Mouse (Mus musculus): ENCODE data around the gene Pitpnc1. TPM values are rescaled to one million over a fixed set of nuclear protein-coding genes. Genes with fewer than 3 reads are reported as not detected.

The Pitpnc1 gene
- polyA plus RNA-seq, 1 experiment from 2014 or later: 40.5 TPM

GRCm38 (mm10) chr11:107300235-107300634 is 170.3 kb downstream of the Pitpnc1 start:
- H3K9me3 ChIP-seq: peaks cover 8% of the 10 kb centered on the region
- H3K4me2 ChIP-seq (replicated peaks): no peak overlapping the region
- no peak overlapping the region for H3K9ac ChIP-seq
- peaks cover 39% of the 10 kb centered on the region for H3K36me3 ChIP-seq
- no peak for ATAC-seq (ENCODE audit: low FRiP score, low read depth)
- H3K27ac ChIP-seq: no peak overlapping the region
- no peak overlapping the region for H3K4me3 ChIP-seq
- no peaks in the 10 kb centered on the region for H3K4me1 ChIP-seq
- H3K27me3 ChIP-seq: no peaks in the 10 kb centered on the region

GRCm38 (mm10) chr11:107299511-107300120 is 170.9 kb downstream of the Pitpnc1 start:
- Histone ChIP-seq H3K36me3 (peaks cover 45% of the 10 kb centered on the region), H3K27me3 (no peaks in the 10 kb centered on the region), H3K4me3 (no peak overlapping the region), H3K4me2 (replicated peaks) (no peak overlapping the region), H3K4me1 (no peaks in the 10 kb centered on the region), H3K9me3 (peaks cover 8% of the 10 kb centered on the region), H3K9ac (no peak overlapping the region), H3K27ac (no peak overlapping the region)
- 86% methylated on average over 9 of the region's 9 CpGs for WGBS
- ATAC-seq (ENCODE audit: low FRiP score, low read depth): no peak

GRCm38 (mm10) chr11:107296176-107296575 is 174.3 kb downstream of the Pitpnc1 start:
- no peak for ATAC-seq (ENCODE audit: low FRiP score, low read depth)
- no peak overlapping the region for H3K4me3 ChIP-seq
- H3K27ac ChIP-seq: no peak overlapping the region
- H3K4me2 ChIP-seq (replicated peaks): no peak overlapping the region
- 91% methylated on average over 4 of the region's 4 CpGs for WGBS
- peaks cover 45% of the 10 kb centered on the region for H3K36me3 ChIP-seq
- H3K4me1 ChIP-seq: no peaks in the 10 kb centered on the region
- H3K27me3 ChIP-seq: no peaks in the 10 kb centered on the region
- H3K9me3 ChIP-seq: peaks cover 8% of the 10 kb centered on the region
- no peak overlapping the region for H3K9ac ChIP-seq

GRCm38 (mm10) chr11:107292036-107292435 is 178.5 kb downstream of the Pitpnc1 start:
- H3K27ac ChIP-seq: no peak overlapping the region
- H3K9ac ChIP-seq: no peak overlapping the region
- no peak overlapping the region for H3K4me3 ChIP-seq
- H3K4me2 ChIP-seq (replicated peaks): no peak overlapping the region
- H3K36me3 ChIP-seq: peaks cover 54% of the 10 kb centered on the region
- no peaks in the 10 kb centered on the region for H3K27me3 ChIP-seq
- WGBS: 74% methylated on average over 13 of the region's 13 CpGs
- no peaks in the 10 kb centered on the region for H3K4me1 ChIP-seq
- H3K9me3 ChIP-seq: no peaks in the 10 kb centered on the region
- no peak for ATAC-seq (ENCODE audit: low FRiP score, low read depth)

- H3K9me3 ChIP-seq: no peaks in the 10 kb centered on the region
- H3K36me3 ChIP-seq: peaks cover 31% of the 10 kb centered on the region
- no peak overlapping the region for H3K4me3 ChIP-seq
- WGBS: 93% methylated on average over 2 of the region's 2 CpGs
- no peak overlapping the region for H3K4me2 ChIP-seq (replicated peaks)
- ATAC-seq (ENCODE audit: low FRiP score, low read depth): no peak
- no peaks in the 10 kb centered on the region for H3K27me3 ChIP-seq
- H3K27ac ChIP-seq: no peak overlapping the region
- H3K4me1 ChIP-seq: no peaks in the 10 kb centered on the region
- no peak overlapping the region for H3K9ac ChIP-seq
Observed at GRCm38 (mm10) chr11:107288186-107288563, 182.3 kb downstream of the Pitpnc1 start.

- Histone ChIP-seq H3K9ac (no peak overlapping the region), H3K4me3 (no peak overlapping the region), H3K4me2 (replicated peaks) (no peak overlapping the region), H3K36me3 (peaks cover 30% of the 10 kb centered on the region), H3K27me3 (no peaks in the 10 kb centered on the region), H3K9me3 (no peaks in the 10 kb centered on the region), H3K4me1 (no peaks in the 10 kb centered on the region), H3K27ac (no peak overlapping the region)
- ATAC-seq (ENCODE audit: low FRiP score, low read depth): no peak
- 91% methylated on average over 11 of the region's 11 CpGs for WGBS
Observed at GRCm38 (mm10) chr11:107287215-107288185, 183.0 kb downstream of the Pitpnc1 start.

- peaks cover 22% of the 10 kb centered on the region for H3K36me3 ChIP-seq
- no peaks in the 10 kb centered on the region for H3K27me3 ChIP-seq
- no peaks in the 10 kb centered on the region for H3K4me1 ChIP-seq
- H3K9ac ChIP-seq: no peak overlapping the region
- no peak overlapping the region for H3K4me3 ChIP-seq
- no peak overlapping the region for H3K27ac ChIP-seq
- WGBS: 69% methylated on average over 7 of the region's 7 CpGs
- no peak overlapping the region for H3K4me2 ChIP-seq (replicated peaks)
- ATAC-seq (ENCODE audit: low FRiP score, low read depth): no peak
- no peaks in the 10 kb centered on the region for H3K9me3 ChIP-seq
Observed at GRCm38 (mm10) chr11:107285731-107286130, 184.8 kb downstream of the Pitpnc1 start.

- no peak overlapping the region for H3K27ac ChIP-seq
- peaks cover 8% of the 10 kb centered on the region for H3K4me1 ChIP-seq
- H3K9me3 ChIP-seq: no peaks in the 10 kb centered on the region
- no peaks in the 10 kb centered on the region for H3K27me3 ChIP-seq
- H3K9ac ChIP-seq: no peak overlapping the region
- H3K4me2 ChIP-seq (replicated peaks): no peak overlapping the region
- H3K36me3 ChIP-seq: peaks cover 5% of the 10 kb centered on the region
- H3K4me3 ChIP-seq: no peak overlapping the region
- 96% methylated on average over 3 of the region's 3 CpGs for WGBS
- no peak for ATAC-seq (ENCODE audit: low FRiP score, low read depth)
Observed at GRCm38 (mm10) chr11:107283632-107284031, 186.9 kb downstream of the Pitpnc1 start.

GRCm38 (mm10) chr11:107282481-107282880 is 188.0 kb downstream of the Pitpnc1 start:
- WGBS: 95% methylated on average over 7 of the region's 7 CpGs

GRCm38 (mm10) chr11:107279258-107279657 is 191.2 kb downstream of the Pitpnc1 start:
- no peak overlapping the region for H3K9ac ChIP-seq
- no peak for ATAC-seq (ENCODE audit: low FRiP score, low read depth)
- H3K36me3 ChIP-seq: 0 out of 2 replicates have a peak, but pooled peaks cover 3% of the 10 kb centered on the region
- H3K4me3 ChIP-seq: no peak overlapping the region
- H3K9me3 ChIP-seq: no peaks in the 10 kb centered on the region
- no peaks in the 10 kb centered on the region for H3K27me3 ChIP-seq
- WGBS: 18% methylated on average over 8 of the region's 8 CpGs
- H3K27ac ChIP-seq: no peak overlapping the region
- no peak overlapping the region for H3K4me2 ChIP-seq (replicated peaks)
- H3K4me1 ChIP-seq: peaks cover 20% of the 10 kb centered on the region

More at GRCm38 (mm10) chr11:107282481-107282880, 188.0 kb downstream of the Pitpnc1 start:
- peaks cover 8% of the 10 kb centered on the region for H3K4me1 ChIP-seq
- H3K9ac ChIP-seq: no peak overlapping the region
- H3K27me3 ChIP-seq: no peaks in the 10 kb centered on the region
- 0 out of 2 replicates have a peak, but pooled peaks cover 3% of the 10 kb centered on the region for H3K36me3 ChIP-seq
- no peak overlapping the region for H3K4me2 ChIP-seq (replicated peaks)
- no peak overlapping the region for H3K4me3 ChIP-seq
- no peak for ATAC-seq (ENCODE audit: low FRiP score, low read depth)
- H3K27ac ChIP-seq: no peak overlapping the region
- H3K9me3 ChIP-seq: no peaks in the 10 kb centered on the region

GRCm38 (mm10) chr11:107276898-107277297 is 193.6 kb downstream of the Pitpnc1 start:
- H3K36me3 ChIP-seq: no peaks in the 10 kb centered on the region
- no peaks in the 10 kb centered on the region for H3K9me3 ChIP-seq
- H3K4me3 ChIP-seq: no peak overlapping the region
- no peaks in the 10 kb centered on the region for H3K27me3 ChIP-seq
- 71% methylated on average over 7 of the region's 7 CpGs for WGBS
- no peak overlapping the region for H3K9ac ChIP-seq
- peaks cover 31% of the 10 kb centered on the region for H3K4me1 ChIP-seq
- no peak for ATAC-seq (ENCODE audit: low FRiP score, low read depth)
- H3K27ac ChIP-seq: no peak overlapping the region
- no peak overlapping the region for H3K4me2 ChIP-seq (replicated peaks)

GRCm38 (mm10) chr11:107276337-107276736 is 194.2 kb downstream of the Pitpnc1 start:
- 72% methylated on average over 3 of the region's 3 CpGs for WGBS

More at GRCm38 (mm10) chr11:107276337-107276736, 194.2 kb downstream of the Pitpnc1 start:
- H3K36me3 ChIP-seq: no peaks in the 10 kb centered on the region
- no peak overlapping the region for H3K27ac ChIP-seq
- no peak overlapping the region for H3K4me2 ChIP-seq (replicated peaks)
- no peak for ATAC-seq (ENCODE audit: low FRiP score, low read depth)
- H3K9me3 ChIP-seq: no peaks in the 10 kb centered on the region
- H3K4me3 ChIP-seq: no peak overlapping the region
- H3K9ac ChIP-seq: no peak overlapping the region
- H3K4me1 ChIP-seq: peaks cover 32% of the 10 kb centered on the region
- no peaks in the 10 kb centered on the region for H3K27me3 ChIP-seq

Data from limb, embryonic 13.5 days (tissue).